Mouse (Mus musculus): ENCODE data around the gene St8sia1. TPM values are rescaled to one million over a fixed set of nuclear protein-coding genes. Genes with fewer than 3 reads are reported as not detected.
A peak's percentile ranks its signal among the peaks of the same experiment; 100 is the strongest.
"Not testable (repeated sequence)": the region's sequence is repeated elsewhere in the genome, so short reads cannot be mapped to it uniquely, and the experiment has no call there.

The St8sia1 gene
- total RNA-seq, 2 experiments from 2014 or later, result 29.8 to 30.8 TPM

DNA sequence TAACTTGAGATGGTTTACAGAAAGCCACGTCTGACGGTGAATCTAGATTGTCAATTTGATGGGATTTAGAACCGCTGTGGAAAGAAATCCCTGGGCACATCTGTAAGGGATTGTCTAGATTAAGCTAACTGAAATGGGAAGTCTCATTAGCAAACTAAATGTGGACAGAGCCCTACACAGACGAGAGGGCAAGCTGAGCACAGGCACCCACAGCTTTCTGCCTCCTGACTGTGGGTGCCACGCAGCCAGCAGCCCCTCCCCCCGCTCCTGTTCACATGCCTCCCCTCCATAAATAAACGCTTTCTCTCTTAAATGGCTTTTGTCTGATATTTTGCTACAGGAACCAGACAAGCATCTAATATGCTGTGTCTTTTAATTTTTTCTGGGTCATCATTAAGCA is 27.8 kb upstream of the St8sia1 start:
- Histone ChIP-seq H3K4me3 (no peak overlapping the region), H3K27ac (no peak overlapping the region)
- no peak for DNase-seq (ENCODE audit: extremely low spot score in 1 of 2, low spot score in 2 of 2)
- TF ChIP-seq CTCF (IDR thresholded peaks at IDR 0.05), result no peak
- intact Hi-C loops (cut with DNase I), result no loop called here

DNA sequence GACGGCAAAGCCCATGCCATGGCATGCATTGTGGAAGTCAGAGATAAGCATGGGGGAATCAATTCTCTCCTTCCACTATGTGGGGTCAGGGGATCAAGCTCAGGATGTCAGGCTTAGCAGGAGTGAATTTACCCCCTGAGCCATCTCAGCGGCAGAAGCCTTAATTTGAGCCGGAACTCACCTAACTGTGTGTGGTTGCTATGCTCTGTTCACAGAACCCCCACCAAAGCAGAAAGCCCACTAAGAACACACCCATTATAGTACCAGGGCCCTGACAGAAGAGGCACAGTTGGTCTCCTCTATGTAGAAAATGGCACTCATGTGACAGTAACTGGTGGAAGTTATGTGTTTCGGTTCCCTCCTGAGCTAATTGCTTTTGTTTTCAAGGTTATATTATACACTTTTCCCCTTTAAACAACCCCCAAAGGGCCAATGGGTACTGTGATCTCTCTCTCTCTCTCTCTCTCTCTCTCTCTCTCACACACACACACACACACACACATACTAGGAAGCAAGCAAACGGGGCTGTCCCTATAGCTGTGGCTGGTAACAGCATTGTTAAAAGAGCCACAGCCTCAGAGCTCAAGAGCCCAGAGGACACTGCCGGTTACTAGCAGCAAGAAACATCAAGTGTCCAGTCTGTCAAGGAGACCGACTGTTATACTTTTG is 27.3 kb upstream of the St8sia1 start:
- H3K4me3 ChIP-seq, result no peak overlapping the region
- no peak overlapping the region for H3K27ac ChIP-seq
- no peak for DNase-seq (ENCODE audit: extremely low spot score in 1 of 2, low spot score in 2 of 2)
- intact Hi-C loops (cut with DNase I), result no loop called here
- TF ChIP-seq CTCF (IDR thresholded peaks at IDR 0.05), result no peak

DNA sequence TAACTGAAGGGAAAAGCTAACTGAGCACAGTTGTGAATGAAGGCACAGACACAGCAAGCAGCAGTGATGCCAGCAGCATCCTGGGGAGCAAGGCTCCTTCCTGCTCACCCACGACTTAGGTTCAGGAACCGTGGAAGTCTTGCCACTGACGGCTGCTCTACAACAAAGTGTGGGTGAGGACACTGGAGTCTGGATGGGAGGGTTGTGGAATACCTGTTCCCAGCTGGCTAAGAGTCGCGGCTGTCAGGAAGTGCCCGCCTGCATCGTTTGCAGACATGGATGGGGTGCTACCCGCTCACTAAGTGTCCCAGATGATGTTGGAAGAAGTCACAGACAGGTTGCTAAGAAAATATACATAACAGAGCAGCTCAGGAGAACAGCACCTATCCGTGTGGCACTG is 26.3 kb upstream of the St8sia1 start:
- intact Hi-C loops (cut with DNase I), result no loop called here
- no peak for TF ChIP-seq CTCF (IDR thresholded peaks at IDR 0.05)
- Histone ChIP-seq H3K27ac (no peak overlapping the region), H3K4me3 (no peak overlapping the region)
- DNase-seq (ENCODE audit: extremely low spot score in 1 of 2, low spot score in 2 of 2), result no peak

DNA sequence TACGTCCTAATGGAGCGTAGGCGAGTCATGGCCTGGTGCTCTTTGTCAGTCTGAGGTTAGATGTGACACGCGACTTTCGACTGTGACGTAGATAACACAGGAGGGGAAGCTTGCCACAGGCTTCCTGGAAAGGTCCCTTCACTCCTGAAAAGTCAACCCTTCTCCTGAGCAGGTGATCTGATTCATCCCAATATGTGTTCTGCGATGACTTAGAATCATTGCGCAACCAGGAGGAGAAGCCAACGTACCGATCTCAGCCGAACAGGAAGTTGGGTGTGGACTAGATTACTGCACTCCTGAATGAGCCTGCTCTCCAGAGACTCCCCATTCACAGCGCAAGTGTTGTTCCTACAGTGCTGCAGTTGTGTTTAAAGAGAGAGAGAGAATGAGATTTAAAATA is 25.2 kb upstream of the St8sia1 start:
- no peak for TF ChIP-seq CTCF (IDR thresholded peaks at IDR 0.05)
- intact Hi-C loops (cut with DNase I), result no loop called here
- no peak overlapping the region for H3K4me3 ChIP-seq
- DNase-seq (ENCODE audit: extremely low spot score in 1 of 2, low spot score in 2 of 2), result no peak
- H3K27ac ChIP-seq, result no peak overlapping the region

DNA sequence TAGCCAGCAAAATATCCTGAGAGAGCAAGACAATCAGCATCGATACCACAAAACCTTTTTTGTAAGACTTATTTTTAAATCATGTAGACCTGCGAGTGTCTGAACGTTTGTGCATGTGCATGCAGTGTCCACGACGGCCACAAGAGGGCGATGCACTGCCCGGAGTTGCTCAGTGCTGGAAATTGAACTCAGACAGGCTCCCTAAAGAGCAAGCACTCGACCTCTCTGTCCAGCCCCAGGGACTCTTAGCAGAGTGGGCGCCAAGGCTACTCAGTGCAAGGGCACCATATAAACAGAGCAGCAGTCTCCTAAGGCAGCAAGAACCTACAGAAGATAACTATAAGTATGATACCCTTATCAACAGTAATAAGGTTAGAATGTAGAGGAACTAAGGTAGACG is 24.5 kb upstream of the St8sia1 start:
- Histone ChIP-seq H3K4me3 (no peak overlapping the region), H3K27ac (no peak overlapping the region)
- peak; percentile 36 to 55 for DNase-seq (ENCODE audit: extremely low spot score in 1 of 2, low spot score in 2 of 2)
- intact Hi-C loops (cut with DNase I), result no loop called here
- TF ChIP-seq CTCF (IDR thresholded peaks at IDR 0.05), result peak; percentile 92

DNA sequence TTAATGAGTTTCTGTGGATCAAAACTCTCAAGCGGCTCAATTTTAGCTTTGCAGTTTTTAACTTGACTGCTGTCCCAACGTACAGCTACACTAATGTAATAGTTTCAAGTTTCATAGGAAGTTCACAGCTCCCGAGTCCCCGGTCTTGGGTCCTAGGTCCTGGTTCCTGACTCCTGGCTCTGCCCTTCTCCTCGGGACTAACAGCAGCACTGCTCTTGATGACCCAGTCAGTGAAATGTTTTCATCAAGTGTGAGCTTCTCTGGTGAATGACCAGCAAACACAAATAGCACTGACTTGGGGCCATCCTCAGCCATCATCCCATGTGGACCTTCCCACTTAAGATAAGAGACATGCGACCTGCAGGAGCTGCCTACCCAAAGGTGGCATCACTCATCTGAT is 24.0 kb upstream of the St8sia1 start:
- intact Hi-C loops (cut with DNase I), result no loop called here
- DNase-seq (ENCODE audit: extremely low spot score in 1 of 2, low spot score in 2 of 2), result no peak

DNA sequence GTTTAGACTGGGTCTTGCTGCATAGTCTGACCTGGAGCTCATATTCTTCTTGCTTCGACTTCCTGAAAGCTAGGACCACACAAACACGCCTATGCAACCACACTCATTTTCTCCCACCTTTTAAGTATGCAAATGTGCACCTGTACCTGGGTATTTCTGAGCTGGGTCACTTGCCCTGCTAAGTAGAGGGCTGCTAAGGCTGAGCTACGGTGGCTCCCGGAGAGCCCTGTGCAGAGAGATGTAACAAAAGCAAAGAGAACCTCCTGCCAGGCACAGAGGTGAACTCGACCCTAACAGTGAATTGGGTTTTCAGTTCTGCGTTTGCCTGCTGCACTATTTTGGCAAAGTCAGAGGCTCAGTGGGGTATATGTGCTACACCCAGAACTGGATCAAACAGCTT is 23.4 kb upstream of the St8sia1 start:
- intact Hi-C loops (cut with DNase I), result no loop called here
- DNase-seq (ENCODE audit: extremely low spot score in 1 of 2, low spot score in 2 of 2), result no peak
- TF ChIP-seq CTCF (IDR thresholded peaks at IDR 0.05), result no peak
- no peak overlapping the region for H3K27ac ChIP-seq
- no peak overlapping the region for H3K4me3 ChIP-seq

More for the DNA sequence above, 24.0 kb upstream of the St8sia1 start:
- TF ChIP-seq CTCF (IDR thresholded peaks at IDR 0.05), result no peak
- H3K4me3 ChIP-seq, result no peak overlapping the region
- H3K27ac ChIP-seq, result no peak overlapping the region

DNA sequence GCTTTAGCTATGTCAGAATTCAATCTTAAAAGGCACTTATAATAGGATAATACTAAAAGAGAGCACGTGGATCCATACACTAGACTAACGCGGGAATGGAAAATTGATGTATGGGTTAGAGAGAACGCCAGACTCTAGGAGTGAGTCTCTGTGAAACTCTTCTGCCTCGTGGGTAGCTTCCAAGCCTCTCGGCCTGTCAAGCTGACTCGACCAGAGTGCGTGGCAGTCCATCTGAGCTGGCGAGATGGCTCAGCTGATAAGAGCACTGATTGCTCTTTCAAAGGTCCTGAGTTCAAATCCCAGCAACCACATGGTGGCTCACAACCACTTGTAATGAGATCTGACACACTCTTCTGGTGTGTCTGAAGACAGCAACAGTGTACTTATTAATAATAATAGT is 22.5 kb upstream of the St8sia1 start:
- H3K27ac ChIP-seq; DNase-seq (ENCODE audit: extremely low spot score in 1 of 2, low spot score in 2 of 2); intact Hi-C loops (cut with DNase I); H3K4me3 ChIP-seq: not testable (repeated sequence)

DNA sequence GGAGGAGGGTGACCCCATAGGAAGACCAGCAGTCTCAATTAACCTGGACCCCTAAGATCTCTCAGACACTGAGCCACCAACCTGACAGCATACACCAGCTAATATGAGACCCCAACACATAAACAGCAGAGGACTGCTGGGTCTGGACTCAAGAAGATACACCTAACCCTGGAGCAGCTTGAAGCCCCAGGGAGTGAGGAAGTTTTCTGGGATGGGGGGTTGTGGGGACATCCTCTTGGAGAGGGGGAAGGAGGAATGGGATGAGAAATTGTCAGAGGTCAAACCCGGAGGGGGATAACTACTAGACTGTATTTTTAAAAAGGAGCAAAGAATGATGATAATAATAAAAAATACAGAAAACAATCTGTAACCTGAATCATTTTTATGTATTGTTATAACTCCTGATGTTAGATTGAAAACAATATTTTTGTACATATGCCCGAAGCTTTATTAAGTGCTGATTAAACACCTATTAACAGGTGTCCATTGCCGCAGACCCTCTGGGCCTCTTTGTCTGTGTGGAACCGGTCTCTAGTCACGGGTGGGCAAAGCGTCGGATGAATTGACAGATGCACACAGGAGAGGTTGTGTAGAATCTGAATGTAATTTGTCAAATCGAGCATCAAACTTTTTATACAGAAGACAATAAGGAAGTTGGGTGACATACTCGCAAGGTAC is 21.4 kb upstream of the St8sia1 start:
- H3K4me3 ChIP-seq; H3K27ac ChIP-seq; DNase-seq (ENCODE audit: extremely low spot score in 1 of 2, low spot score in 2 of 2); intact Hi-C loops (cut with DNase I): not testable (repeated sequence)

DNA sequence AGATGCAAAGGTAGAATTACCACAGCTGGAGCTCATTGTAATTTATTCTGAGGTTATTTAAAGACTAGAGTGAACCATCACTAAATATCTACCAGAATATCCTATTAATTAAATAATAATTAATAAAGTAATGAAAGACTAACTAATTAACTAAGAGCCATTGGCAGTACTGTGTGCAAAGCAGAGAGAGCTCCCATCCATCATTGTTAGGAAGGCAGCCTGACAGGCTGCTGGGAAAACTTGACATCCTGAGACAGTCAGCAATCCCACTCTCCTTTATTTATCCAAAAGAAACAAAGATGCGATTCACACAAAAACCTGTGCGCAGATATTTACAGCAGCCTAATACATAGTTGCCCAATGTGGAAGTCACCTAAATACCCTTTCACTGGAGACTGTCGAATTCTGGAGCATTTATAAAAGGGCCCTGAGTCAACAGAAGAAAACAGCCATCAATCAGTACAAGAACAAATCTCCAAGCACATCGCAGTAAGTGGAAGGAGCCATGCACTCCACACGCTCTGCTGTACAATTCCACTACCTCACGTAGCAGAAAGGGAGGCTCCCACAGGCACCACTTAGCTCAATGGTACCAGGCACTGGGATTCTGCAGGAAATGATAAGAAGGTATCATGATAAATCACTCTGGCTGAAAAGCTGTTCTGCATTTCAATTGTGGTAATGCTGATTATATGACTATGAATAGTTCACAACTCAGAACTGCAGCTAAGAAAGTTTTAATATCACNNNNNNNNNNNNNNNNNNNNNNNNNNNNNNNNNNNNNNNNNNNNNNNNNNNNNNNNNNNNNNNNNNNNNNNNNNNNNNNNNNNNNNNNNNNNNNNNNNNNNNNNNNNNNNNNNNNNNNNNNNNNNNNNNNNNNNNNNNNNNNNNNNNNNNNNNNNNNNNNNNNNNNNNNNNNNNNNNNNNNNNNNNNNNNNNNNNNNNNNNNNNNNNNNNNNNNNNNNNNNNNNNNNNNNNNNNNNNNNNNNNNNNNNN is 15.7 kb upstream of the St8sia1 start:
- no peak overlapping the region for H3K4me3 ChIP-seq
- no peak for DNase-seq (ENCODE audit: extremely low spot score in 1 of 2, low spot score in 2 of 2)
- no peak overlapping the region for H3K27ac ChIP-seq
- TF ChIP-seq CTCF (IDR thresholded peaks at IDR 0.05), result no peak
- intact Hi-C loops (cut with DNase I), result loop anchor here (10.0 kb wide), 1 partner anchor 435 kb away; no protein-coding TSS in a partner anchor

DNA sequence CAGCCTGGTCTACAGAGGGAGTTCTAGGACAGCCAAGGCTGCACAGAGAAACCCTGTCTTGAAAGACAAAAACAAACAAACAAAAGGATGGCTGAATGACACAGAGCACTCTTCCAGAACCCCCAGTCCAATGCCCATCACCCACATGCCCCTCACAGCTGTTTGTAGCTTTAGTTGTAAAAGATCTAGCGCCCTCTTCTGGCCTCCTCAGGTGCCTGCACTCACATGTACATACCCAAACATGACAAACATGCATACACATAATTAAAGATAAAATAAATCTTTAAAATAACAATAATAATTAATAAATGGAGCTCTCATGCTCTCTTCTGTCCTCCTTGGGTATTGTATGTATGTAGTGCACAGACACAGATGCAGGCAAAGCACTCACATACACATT is 13.0 kb upstream of the St8sia1 start:
- intact Hi-C loops (cut with DNase I), result loop anchor here (10.0 kb wide), 1 partner anchor 432 kb away; no protein-coding TSS in a partner anchor
- no peak for DNase-seq (ENCODE audit: extremely low spot score in 1 of 2, low spot score in 2 of 2)
- TF ChIP-seq CTCF (IDR thresholded peaks at IDR 0.05), result no peak; the same call in 1 of the 2 replicates
- no peak overlapping the region for H3K27ac ChIP-seq
- no peak overlapping the region for H3K4me3 ChIP-seq

DNA sequence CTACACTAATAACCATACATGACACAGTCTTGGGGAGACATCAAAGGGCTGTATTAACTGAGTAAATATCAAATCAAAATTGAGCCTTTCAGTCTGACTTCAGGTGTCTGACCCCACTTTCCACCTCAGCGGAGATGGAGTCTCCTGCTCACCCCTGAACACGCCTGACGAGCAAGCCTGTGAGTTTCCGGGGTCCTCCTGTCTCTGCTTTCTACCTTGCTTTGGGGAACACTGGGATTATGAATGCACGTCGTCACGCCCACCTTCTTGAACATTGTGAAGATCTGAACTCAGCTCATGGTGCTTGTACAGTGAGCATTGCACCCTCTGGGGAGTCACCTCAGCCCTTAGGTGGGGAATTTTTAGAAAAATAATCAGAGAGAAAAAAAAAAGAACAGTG is 9.0 kb upstream of the St8sia1 start:
- DNase-seq (ENCODE audit: extremely low spot score in 1 of 2, low spot score in 2 of 2), result no peak
- Histone ChIP-seq H3K27ac (no peak overlapping the region), H3K4me3 (no peak overlapping the region)
- TF ChIP-seq CTCF (IDR thresholded peaks at IDR 0.05), result no peak
- intact Hi-C loops (cut with DNase I), result loop anchor here (10.0 kb wide), 1 partner anchor 428 kb away; no protein-coding TSS in a partner anchor

All from left cerebral cortex, adult 2 months (tissue).